Mouse (Mus musculus): Measurements from ENCODE around the gene Swsap1. TPM values are rescaled to one million over a fixed set of nuclear protein-coding genes. Genes with fewer than 3 reads are reported as not detected.

Swsap1 gene
- polyA plus RNA-seq, 1 experiment: 10.8 TPM

GRCm38 (mm10) chr9:21923490-21924098 lies 32.0 kb upstream of the Swsap1 start:
- no peak for DNase-seq
- H3K4me1 ChIP-seq (ENCODE audit: control insufficient read depth, insufficient read depth, low read length): peaks cover 10% of the 10 kb centered on the region
- 10% methylated on average over 3 of the region's 3 CpGs for WGBS
- H3K4me3 ChIP-seq (replicated peaks; ENCODE audit: extremely low read depth, low read depth, low read length): no peak overlapping the region
- TF ChIP-seq CTCF (IDR thresholded peaks at IDR 0.05; ENCODE audit: insufficient read depth, low read length) (no peak), POLR2A (IDR thresholded peaks at IDR 0.05; ENCODE audit: borderline replicate concordance, extremely low read depth, low read depth, low read length) (no peak)

GRCm38 (mm10) chr9:21924099-21924493 lies 31.5 kb upstream of the Swsap1 start:
- peaks cover 10% of the 10 kb centered on the region for H3K4me1 ChIP-seq (ENCODE audit: control insufficient read depth, insufficient read depth, low read length)
- peak; percentile 91 for DNase-seq
- H3K4me3 ChIP-seq (replicated peaks; ENCODE audit: extremely low read depth, low read depth, low read length): no peak overlapping the region
- TF ChIP-seq POLR2A (IDR thresholded peaks at IDR 0.05; ENCODE audit: borderline replicate concordance, extremely low read depth, low read depth, low read length): peak; percentile 12; the same call in 1 of the 2 replicates
- TF ChIP-seq CTCF (IDR thresholded peaks at IDR 0.05; ENCODE audit: insufficient read depth, low read length): no peak
- WGBS: 19% methylated on average over 6 of the region's 6 CpGs

- H3K4me1 ChIP-seq (ENCODE audit: control insufficient read depth, insufficient read depth, low read length): peaks cover 10% of the 10 kb centered on the region
These were observed 30.5 kb upstream of the Swsap1 start for GRCm38 (mm10) chr9:21925034-21925433.

GRCm38 (mm10) chr9:21925506-21925905 lies 30.0 kb upstream of the Swsap1 start:
- WGBS: 87% methylated on average over 1 of the region's 1 CpGs
- no peak for DNase-seq
- no peak for TF ChIP-seq CTCF (IDR thresholded peaks at IDR 0.05; ENCODE audit: insufficient read depth, low read length)
- TF ChIP-seq POLR2A (IDR thresholded peaks at IDR 0.05; ENCODE audit: borderline replicate concordance, extremely low read depth, low read depth, low read length): no peak
- H3K4me3 ChIP-seq (replicated peaks; ENCODE audit: extremely low read depth, low read depth, low read length): no peak overlapping the region
- H3K4me1 ChIP-seq (ENCODE audit: control insufficient read depth, insufficient read depth, low read length): peaks cover 10% of the 10 kb centered on the region

More at GRCm38 (mm10) chr9:21925034-21925433, 30.5 kb upstream of the Swsap1 start:
- 92% methylated on average over 3 of the region's 3 CpGs for WGBS
- no peak for DNase-seq
- H3K4me3 ChIP-seq (replicated peaks; ENCODE audit: extremely low read depth, low read depth, low read length): no peak overlapping the region
- TF ChIP-seq POLR2A (IDR thresholded peaks at IDR 0.05; ENCODE audit: borderline replicate concordance, extremely low read depth, low read depth, low read length) (no peak), CTCF (IDR thresholded peaks at IDR 0.05; ENCODE audit: insufficient read depth, low read length) (no peak)

- Histone ChIP-seq H3K4me3 (replicated peaks; ENCODE audit: extremely low read depth, low read depth, low read length) (peak overlapping the region; percentile 22), H3K4me1 (ENCODE audit: control insufficient read depth, insufficient read depth, low read length) (peaks cover 10% of the 10 kb centered on the region)
- no peak for DNase-seq
- 60% methylated on average over 6 of the region's 6 CpGs for WGBS
- TF ChIP-seq POLR2A (IDR thresholded peaks at IDR 0.05; ENCODE audit: borderline replicate concordance, extremely low read depth, low read depth, low read length) (no peak), CTCF (IDR thresholded peaks at IDR 0.05; ENCODE audit: insufficient read depth, low read length) (no peak)
These were observed 29.4 kb upstream of the Swsap1 start for GRCm38 (mm10) chr9:21926155-21926554.

GRCm38 (mm10) chr9:21926784-21927183 lies 28.8 kb upstream of the Swsap1 start:
- H3K4me1 ChIP-seq (ENCODE audit: control insufficient read depth, insufficient read depth, low read length): peaks cover 10% of the 10 kb centered on the region
- 2% methylated on average over 6 of the region's 6 CpGs for WGBS
- H3K4me3 ChIP-seq (replicated peaks; ENCODE audit: extremely low read depth, low read depth, low read length): peak overlapping the region; percentile 67
- no peak for DNase-seq
- no peak; the same call in 1 of the 2 replicates for TF ChIP-seq POLR2A (IDR thresholded peaks at IDR 0.05; ENCODE audit: borderline replicate concordance, extremely low read depth, low read depth, low read length)

GRCm38 (mm10) chr9:21927208-21927753 lies 28.3 kb upstream of the Swsap1 start, which contains the start of the genes Ccdc159 and Tmem205:
Ccdc159 (plus strand) TSS chr9:21927471.
Tmem205 (minus strand) TSS chr9:21927556.
- Histone ChIP-seq H3K4me1 (ENCODE audit: control insufficient read depth, insufficient read depth, low read length) (peaks cover 10% of the 10 kb centered on the region), H3K4me3 (replicated peaks; ENCODE audit: extremely low read depth, low read depth, low read length) (peak within 1 kb of the TSS; percentile 67)
- no peak for TF ChIP-seq CTCF (IDR thresholded peaks at IDR 0.05; ENCODE audit: insufficient read depth, low read length)
- peak; percentile 96 for TF ChIP-seq POLR2A (IDR thresholded peaks at IDR 0.05; ENCODE audit: borderline replicate concordance, extremely low read depth, low read depth, low read length)
- DNase-seq: peak; percentile 87
- under 1% methylated on average over 28 of the region's 28 CpGs for WGBS

- TF ChIP-seq POLR2A (IDR thresholded peaks at IDR 0.05; ENCODE audit: borderline replicate concordance, extremely low read depth, low read depth, low read length) (no peak), CTCF (IDR thresholded peaks at IDR 0.05; ENCODE audit: insufficient read depth, low read length) (no peak)
- H3K4me3 ChIP-seq (replicated peaks; ENCODE audit: extremely low read depth, low read depth, low read length): no peak overlapping the region
- WGBS: 76% methylated on average over 3 of the region's 3 CpGs
- peaks cover 7% of the 10 kb centered on the region for H3K4me1 ChIP-seq (ENCODE audit: control insufficient read depth, insufficient read depth, low read length)
- no peak for DNase-seq
These were observed 26.3 kb upstream of the Swsap1 start for GRCm38 (mm10) chr9:21929208-21929607.

GRCm38 (mm10) chr9:21932006-21932405 lies 23.5 kb upstream of the Swsap1 start:
- WGBS: 53% methylated on average over 2 of the region's 2 CpGs
- Histone ChIP-seq H3K4me3 (replicated peaks; ENCODE audit: extremely low read depth, low read depth, low read length) (no peak overlapping the region), H3K4me1 (ENCODE audit: control insufficient read depth, insufficient read depth, low read length) (no peaks in the 10 kb centered on the region)
- DNase-seq: no peak
- TF ChIP-seq CTCF (IDR thresholded peaks at IDR 0.05; ENCODE audit: insufficient read depth, low read length): no peak
- no peak for TF ChIP-seq POLR2A (IDR thresholded peaks at IDR 0.05; ENCODE audit: borderline replicate concordance, extremely low read depth, low read depth, low read length)
